Mouse (Mus musculus) heart, embryonic 11.5 days (tissue): ENCODE measurements at regions not wholly inside any gene's neighbourhood (a gene's known extent, or its start where the extent isn't known, plus 50 kb on each side); places are given as distances from the start of the nearest gene placed in this dataset.
"Not testable (repeated sequence)": the region's sequence is repeated elsewhere in the genome, so short reads cannot be mapped to it uniquely, and the experiment has no call there.

Experiments used
- ATAC-seq: fragments of 200-750 bp; cut with Nextera tagmentation; replicated peaks from 2 replicates; pipeline ENCODE4 v1.8.0; 2017; ENCODE audit warnings: moderate library complexity; ENCODE audit not compliant: insufficient number of reproducible peaks, low FRiP score, low TSS enrichment
- H3K27ac ChIP-seq: fragments of 300-500 bp; sonication (generic); 2 replicates; pipeline ENCODE4 v1.5.1; 2014; ENCODE audit warnings: mild to moderate bottlenecking, low read depth, low read length
- H3K27me3 ChIP-seq: fragments of 300-500 bp; sonication (generic); 2 replicates; pipeline ENCODE4 v1.6.1; 2014; ENCODE audit warnings: mild to moderate bottlenecking, low read length, mixed read lengths; ENCODE audit not compliant: control insufficient read depth, insufficient read depth
- H3K36me3 ChIP-seq: fragments of 300-500 bp; sonication (generic); 2 replicates; pipeline ENCODE4 v1.6.1; 2014; ENCODE audit warnings: mild to moderate bottlenecking, low read length, moderate library complexity, mixed read lengths; ENCODE audit not compliant: control insufficient read depth, insufficient read depth
- H3K4me1 ChIP-seq: fragments of 300-500 bp; sonication (generic); 2 replicates; pipeline ENCODE4 v1.6.1; 2014; ENCODE audit warnings: low read length; ENCODE audit not compliant: control insufficient read depth, insufficient read depth
- H3K4me2 ChIP-seq: fragments of 300-500 bp; sonication (generic); 2 replicates; pipeline ENCODE4 v1.6.1; 2014; ENCODE audit warnings: mild to moderate bottlenecking, moderate library complexity
- H3K4me3 ChIP-seq: fragments of 300-500 bp; sonication (generic); 2 replicates; pipeline ENCODE4 v1.5.1; 2014; ENCODE audit warnings: low read depth, low read length
- H3K9ac ChIP-seq: fragments of 300-500 bp; sonication (generic); 2 replicates; pipeline ENCODE4 v1.6.1; 2014; ENCODE audit warnings: mild to moderate bottlenecking, low read depth, low read length, moderate library complexity
- H3K9me3 ChIP-seq: fragments of 300-500 bp; sonication (generic); replicated peaks from 2 replicates; pipeline ENCODE4 v1.6.1; 2016; ENCODE audit warnings: low read length; ENCODE audit not compliant: control insufficient read depth
- WGBS: fragments of 180-500 bp; shearing (Covaris S2); extraction: QIAGEN DNeasy Blood & Tissue Kit; methylation state at CpG from one replicate; pipeline ENCODE4 v1.1.7; 2014; ENCODE audit not compliant: insufficient replicate concordance; 5-methylcytosine and 5-hydroxymethylcytosine counted together

DNA sequence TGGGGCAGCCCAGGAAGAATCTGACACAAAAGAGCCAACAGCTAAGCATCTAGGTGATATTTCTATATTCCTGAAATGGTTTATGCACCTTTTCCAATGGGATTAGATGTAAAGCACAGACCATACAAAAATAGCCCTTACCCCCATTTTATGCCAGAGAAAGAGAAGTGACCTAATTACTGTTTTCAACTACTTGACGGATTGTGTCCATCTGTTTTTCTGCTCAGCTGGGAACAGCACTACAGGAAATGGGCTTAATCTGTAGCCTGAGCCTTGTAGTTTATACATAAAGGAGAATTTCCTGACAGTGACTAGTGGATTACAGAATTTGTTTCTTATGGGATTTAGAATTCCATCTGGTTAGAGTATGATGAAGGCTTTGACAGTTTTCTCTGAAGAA lies 371.0 kb upstream of the Slc39a10 start:
- H3K36me3 ChIP-seq, result no peaks in the 10 kb centered on the region
- no peak for ATAC-seq
- no peak overlapping the region for H3K4me2 ChIP-seq
- no peak overlapping the region for H3K27ac ChIP-seq
- H3K9ac ChIP-seq, result no peak overlapping the region
- no peaks in the 10 kb centered on the region for H3K4me1 ChIP-seq
- no peak overlapping the region for H3K4me3 ChIP-seq
- H3K9me3 ChIP-seq, result no peaks in the 10 kb centered on the region
- no peaks in the 10 kb centered on the region for H3K27me3 ChIP-seq
- WGBS, result 49% methylated on average over 1 of the region's 1 CpGs

DNA sequence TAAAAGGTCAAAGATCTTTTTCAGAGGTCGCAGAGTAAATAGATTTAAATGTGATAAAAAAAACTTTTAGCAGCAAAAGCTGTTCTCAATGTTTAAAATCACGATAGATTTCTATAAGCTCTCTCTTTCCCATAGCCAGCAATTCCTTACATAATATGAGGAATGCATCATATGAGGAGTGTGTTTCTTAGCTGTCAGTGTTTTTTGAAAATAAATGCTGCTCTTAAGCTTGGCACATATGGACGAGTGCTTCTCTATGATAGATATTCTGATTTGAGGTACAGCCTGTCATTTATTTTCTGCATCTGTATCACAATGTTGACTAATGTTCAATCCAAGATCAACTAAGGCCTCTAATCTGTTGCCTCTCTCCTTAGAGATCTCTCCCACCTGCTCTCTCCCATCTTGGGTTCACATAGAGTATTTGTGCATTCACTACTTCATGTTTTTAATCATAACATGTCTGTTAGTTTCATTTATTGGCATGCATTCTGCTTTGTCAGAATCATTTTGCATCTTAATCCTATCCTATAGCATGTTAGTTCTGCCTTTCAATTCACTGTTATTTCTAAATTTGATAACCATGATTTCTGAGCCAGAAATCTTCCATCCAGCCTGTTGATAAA lies 369.0 kb upstream of the Slc39a10 start:
- Histone ChIP-seq H3K27me3 (no peaks in the 10 kb centered on the region), H3K4me1 (no peaks in the 10 kb centered on the region), H3K4me2 (no peak overlapping the region), H3K36me3 (no peaks in the 10 kb centered on the region), H3K4me3 (no peak overlapping the region), H3K27ac (no peak overlapping the region), H3K9ac (no peak overlapping the region), H3K9me3 (no peaks in the 10 kb centered on the region)
- 65% methylated on average over 3 of the region's 3 CpGs for WGBS
- ATAC-seq, result no peak

DNA sequence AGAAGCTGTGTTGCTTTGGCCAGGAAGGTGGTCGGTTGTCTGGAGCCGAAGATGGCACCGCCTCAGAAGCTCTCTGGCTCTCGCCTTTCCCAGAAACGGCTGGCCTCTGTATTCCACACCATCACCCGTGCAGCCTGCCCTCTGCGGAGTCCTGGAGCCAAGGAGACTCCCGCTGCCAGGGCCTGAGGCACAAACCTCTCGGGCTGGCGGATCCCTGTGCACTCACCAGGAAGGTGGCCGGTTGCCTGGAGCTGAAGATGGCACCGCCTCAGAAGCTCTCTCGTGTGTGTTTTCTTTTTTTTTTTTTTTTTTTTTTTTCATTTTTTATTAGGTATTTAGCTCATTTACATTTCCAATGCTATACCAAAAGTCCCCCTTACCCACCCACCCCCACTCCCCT lies 358.1 kb upstream of the Slc39a10 start:
- 72% methylated on average over 10 of the region's 13 CpGs for WGBS

DNA sequence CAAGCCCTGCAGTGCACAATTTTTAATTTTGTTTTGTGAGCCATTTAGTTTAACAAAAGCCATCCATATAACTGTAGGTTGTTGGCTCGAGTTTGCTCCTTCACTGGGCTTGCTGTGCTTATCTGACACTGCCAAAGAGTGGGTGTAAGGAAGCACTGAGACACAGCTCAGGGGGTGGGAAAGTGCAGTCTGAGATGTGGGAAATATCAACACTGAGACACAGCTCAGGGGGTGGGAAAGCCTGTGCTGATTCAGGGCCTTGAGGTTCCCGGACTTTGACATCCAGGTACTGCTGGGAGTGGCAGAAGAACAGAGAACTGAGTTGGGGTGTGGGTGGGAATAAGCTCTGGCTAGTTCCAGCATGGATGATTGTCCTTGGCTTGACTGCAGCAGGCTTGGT lies 324.4 kb upstream of the Slc39a10 start:
- WGBS, result 58% methylated on average over 2 of the region's 2 CpGs
- H3K9ac ChIP-seq, result no peak overlapping the region
- H3K36me3 ChIP-seq, result no peaks in the 10 kb centered on the region
- no peaks in the 10 kb centered on the region for H3K4me1 ChIP-seq
- H3K9me3 ChIP-seq, result no peaks in the 10 kb centered on the region
- no peak for ATAC-seq
- no peak overlapping the region for H3K27ac ChIP-seq
- no peak overlapping the region for H3K4me3 ChIP-seq
- H3K4me2 ChIP-seq, result no peak overlapping the region
- H3K27me3 ChIP-seq, result no peaks in the 10 kb centered on the region

More for the DNA sequence above, 358.1 kb upstream of the Slc39a10 start:
- H3K9ac ChIP-seq, ATAC-seq, H3K9me3 ChIP-seq, H3K4me1 ChIP-seq, H3K4me2 ChIP-seq, H3K27me3 ChIP-seq, H3K36me3 ChIP-seq, H3K27ac ChIP-seq, H3K4me3 ChIP-seq: not testable (repeated sequence)

DNA sequence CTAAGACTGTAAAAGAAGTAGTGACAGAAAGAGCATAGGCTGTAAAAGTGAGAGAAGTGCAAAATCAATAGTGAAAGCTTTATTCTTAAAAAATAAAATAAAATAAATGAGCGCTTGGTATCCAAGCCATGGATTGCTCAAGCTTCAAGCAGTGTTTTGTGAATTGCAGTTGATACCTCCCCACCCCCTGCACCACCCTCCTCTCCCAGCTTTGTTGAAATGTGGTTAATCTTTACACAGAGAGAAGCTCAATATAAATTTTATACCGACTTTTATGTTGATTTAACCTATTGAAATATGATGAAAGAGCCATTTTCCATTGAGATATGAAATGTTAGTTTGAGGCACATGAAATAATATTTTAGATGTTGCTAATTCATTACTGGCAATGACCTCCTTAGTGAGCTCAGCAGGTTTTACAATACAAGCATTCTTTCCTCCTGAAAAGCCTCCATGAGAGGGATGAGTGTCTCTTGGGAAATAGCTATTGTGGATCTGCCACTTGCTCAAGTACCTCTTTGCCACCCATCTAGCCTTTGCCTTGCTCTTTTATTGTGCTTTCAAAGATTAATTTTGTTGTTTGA lies 323.9 kb upstream of the Slc39a10 start:
- Histone ChIP-seq H3K4me3 (no peak overlapping the region), H3K9me3 (no peaks in the 10 kb centered on the region), H3K9ac (no peak overlapping the region), H3K4me1 (no peaks in the 10 kb centered on the region), H3K36me3 (no peaks in the 10 kb centered on the region), H3K4me2 (no peak overlapping the region), H3K27me3 (no peaks in the 10 kb centered on the region), H3K27ac (no peak overlapping the region)
- no peak for ATAC-seq
- WGBS, result 63% methylated on average over 2 of the region's 2 CpGs

DNA sequence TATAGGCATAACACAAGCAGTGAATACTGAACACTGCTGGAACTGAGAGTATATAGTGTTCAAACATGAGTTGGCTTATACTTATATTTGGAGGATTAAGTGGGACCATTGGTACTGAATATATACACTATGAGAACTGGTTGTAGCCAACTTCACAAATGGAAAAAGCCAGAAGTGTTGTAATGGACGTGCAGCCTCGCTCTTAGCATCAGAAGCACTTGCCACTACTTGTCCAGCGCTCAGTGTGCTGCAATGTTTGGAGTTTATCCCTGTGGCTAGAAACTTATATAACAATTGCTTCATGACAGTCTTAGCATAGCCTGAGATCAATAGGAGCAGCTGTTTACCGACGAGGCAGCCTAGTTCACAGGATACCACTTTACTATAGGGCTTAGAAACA lies 320.8 kb upstream of the Slc39a10 start:
- WGBS, result 81% methylated on average over 5 of the region's 5 CpGs
- H3K4me3 ChIP-seq, result no peak overlapping the region
- no peak for ATAC-seq
- no peaks in the 10 kb centered on the region for H3K9me3 ChIP-seq
- H3K27me3 ChIP-seq, result no peaks in the 10 kb centered on the region
- H3K4me2 ChIP-seq, result no peak overlapping the region
- no peak overlapping the region for H3K9ac ChIP-seq
- no peaks in the 10 kb centered on the region for H3K4me1 ChIP-seq
- H3K36me3 ChIP-seq, result no peaks in the 10 kb centered on the region
- H3K27ac ChIP-seq, result no peak overlapping the region

DNA sequence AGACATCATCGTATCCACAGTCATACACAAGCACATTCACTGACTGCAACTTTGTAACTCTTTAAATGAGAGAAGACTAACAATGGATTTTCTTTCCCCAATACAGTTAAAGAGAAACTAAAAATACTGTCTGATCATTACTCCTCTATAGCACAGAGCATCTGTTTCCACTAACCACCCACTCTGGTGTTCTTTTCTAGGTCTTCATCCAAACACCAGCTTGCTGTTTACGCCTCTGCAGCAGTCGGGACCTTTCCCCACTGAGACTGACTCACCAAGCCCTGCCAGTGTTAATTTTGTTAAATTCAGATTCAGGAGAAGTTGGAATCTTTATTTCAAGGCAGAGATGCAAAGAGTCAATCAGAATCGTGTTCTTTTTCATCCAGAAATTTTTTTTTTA lies 300.3 kb upstream of the Slc39a10 start:
- H3K4me2 ChIP-seq, result no peak overlapping the region
- H3K4me3 ChIP-seq, result no peak overlapping the region
- 79% methylated on average over 4 of the region's 4 CpGs for WGBS
- no peak for ATAC-seq
- no peaks in the 10 kb centered on the region for H3K36me3 ChIP-seq
- H3K9ac ChIP-seq, result no peak overlapping the region
- no peaks in the 10 kb centered on the region for H3K4me1 ChIP-seq
- H3K27ac ChIP-seq, result no peak overlapping the region
- H3K9me3 ChIP-seq, result no peaks in the 10 kb centered on the region
- H3K27me3 ChIP-seq, result no peaks in the 10 kb centered on the region

DNA sequence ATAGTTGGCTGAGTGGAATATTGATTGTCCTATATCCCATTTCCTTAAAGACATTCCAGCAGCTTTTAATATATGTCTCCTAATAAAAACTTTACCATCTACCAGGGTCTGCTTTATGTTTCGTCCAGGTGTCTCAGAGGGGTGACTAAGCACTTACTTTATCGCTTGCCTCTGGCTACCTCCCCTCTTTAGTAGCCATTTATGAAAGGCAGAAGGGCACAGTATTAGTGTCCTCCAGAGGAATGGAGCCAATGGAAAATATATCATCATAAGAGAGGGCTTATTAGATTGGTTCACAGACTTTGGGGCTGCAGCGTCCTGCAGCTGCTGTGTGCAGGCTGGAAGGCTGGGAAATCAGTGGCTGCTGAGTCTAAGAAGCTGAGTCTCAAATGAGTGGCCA lies 271.8 kb upstream of the Slc39a10 start:
- no peaks in the 10 kb centered on the region for H3K9me3 ChIP-seq
- no peak overlapping the region for H3K4me3 ChIP-seq
- ATAC-seq, result no peak
- no peak overlapping the region for H3K9ac ChIP-seq
- H3K27ac ChIP-seq, result no peak overlapping the region
- no peaks in the 10 kb centered on the region for H3K27me3 ChIP-seq
- 83% methylated on average over 3 of the region's 3 CpGs for WGBS
- H3K4me1 ChIP-seq, result no peaks in the 10 kb centered on the region
- no peak overlapping the region for H3K4me2 ChIP-seq
- no peaks in the 10 kb centered on the region for H3K36me3 ChIP-seq

DNA sequence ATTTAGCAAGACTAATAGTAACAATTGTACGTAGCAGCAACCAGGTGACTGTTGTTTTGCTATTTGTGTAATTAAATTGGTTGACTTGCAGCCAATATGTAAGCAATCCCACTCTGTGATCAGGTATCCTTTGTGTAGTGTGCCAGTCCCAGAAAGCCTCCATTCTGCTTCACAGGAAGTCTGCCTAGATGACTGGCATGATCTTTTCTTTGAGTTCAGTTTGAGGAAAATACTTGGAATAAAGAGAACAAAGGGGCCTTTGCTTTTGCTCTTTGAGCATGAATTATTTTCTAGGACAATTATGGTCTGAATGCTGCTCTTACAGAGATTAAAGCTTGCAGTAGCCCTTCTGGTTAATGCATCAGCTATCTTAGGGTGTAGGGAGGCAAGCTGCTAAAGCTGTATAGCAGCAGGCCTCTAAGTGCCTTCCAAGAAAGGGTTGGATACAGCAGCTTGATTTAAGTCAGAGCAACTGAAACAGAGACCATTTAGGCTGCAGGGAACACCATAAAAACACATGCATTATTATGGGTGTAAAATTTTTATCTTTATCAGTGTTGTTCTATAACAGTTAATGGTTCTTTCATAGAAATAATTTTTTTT lies 271.3 kb upstream of the Slc39a10 start:
- WGBS, result 69% methylated on average over 1 of the region's 1 CpGs
- Histone ChIP-seq H3K4me1 (no peaks in the 10 kb centered on the region), H3K4me2 (no peak overlapping the region), H3K9ac (no peak overlapping the region), H3K27ac (no peak overlapping the region), H3K9me3 (no peaks in the 10 kb centered on the region), H3K36me3 (no peaks in the 10 kb centered on the region), H3K4me3 (no peak overlapping the region), H3K27me3 (no peaks in the 10 kb centered on the region)
- no peak for ATAC-seq
